Mouse (Mus musculus) bone marrow macrophage, adult 2 months (primary cell): ENCODE data around the gene Intu.

Experiments
- CTCF ChIP-seq: IDR thresholded peaks from 2 replicates; pipeline ENCODE4 v1.5.1; 2012; ENCODE audit warnings: low read depth, mild to moderate bottlenecking, low read length, moderate library complexity
- POLR2A ChIP-seq: IDR thresholded peaks from 2 replicates; pipeline ENCODE4 v1.6.1; 2012; ENCODE audit warnings: mild to moderate bottlenecking, low read depth, low read length, borderline replicate concordance

DNA sequence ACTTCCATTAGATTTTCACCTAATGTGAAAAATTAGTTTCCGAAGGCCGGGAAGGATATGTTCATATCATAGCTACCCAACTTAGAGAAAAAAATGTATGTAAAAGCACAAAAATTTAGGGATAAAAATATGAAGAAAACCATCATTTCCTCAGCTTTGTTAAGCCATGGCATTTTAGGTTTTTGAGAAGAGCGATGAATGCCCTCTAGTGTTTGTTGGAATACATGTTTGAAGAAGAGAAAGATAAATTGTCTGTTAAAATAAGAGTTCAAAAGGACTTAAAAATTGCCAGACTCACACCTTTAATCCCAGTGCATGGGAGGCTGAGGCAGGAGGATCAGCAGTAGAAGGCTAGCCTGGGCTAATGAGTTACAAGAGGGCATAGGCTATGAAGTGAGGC, 10.5 kb upstream of the Intu start:
- no peak for TF ChIP-seq CTCF
- TF ChIP-seq POLR2A, result no peak
